Mouse (Mus musculus): ENCODE measurements at regions not wholly inside any gene's neighbourhood (a gene's known extent, or its start where the extent isn't known, plus 50 kb on each side); places are given as distances from the start of the nearest gene placed in this dataset.

GRCm38 (mm10) chr15:94112801-94113200, 352.4 kb downstream of the Adamts20 start:
- TF ChIP-seq CTCF (IDR thresholded peaks at IDR 0.05; ENCODE audit: borderline replicate concordance, extremely low read depth, insufficient read depth, insufficient read length) (no peak), POLR2A (IDR thresholded peaks at IDR 0.05; ENCODE audit: borderline replicate concordance, extremely low read depth, insufficient read depth, insufficient read length, poor library complexity, severe bottlenecking) (no peak)
